Mouse (Mus musculus): ENCODE data around the gene Ttyh2. TPM values are rescaled to one million over a fixed set of nuclear protein-coding genes. Genes with fewer than 3 reads are reported as not detected.

Gene Ttyh2
- polyA plus RNA-seq, 1 experiment from 2014 or later = 20.0 TPM

- Histone ChIP-seq H3K36me3 (no peaks in the 10 kb centered on the region), H3K9ac (no peak overlapping the region), H3K4me3 (no peak overlapping the region), H3K4me1 (peaks cover 30% of the 10 kb centered on the region), H3K4me2 (replicated peaks) (no peak overlapping the region), H3K9me3 (no peaks in the 10 kb centered on the region), H3K27ac (no peak overlapping the region), H3K27me3 (no peaks in the 10 kb centered on the region)
- WGBS = 71% methylated on average over 20 of the region's 20 CpGs
- no peak for ATAC-seq (ENCODE audit: low FRiP score, low read depth)
Measured at GRCm38 (mm10) chr11:114683722-114684621, 8.7 kb downstream of the Ttyh2 start.

- ATAC-seq (ENCODE audit: low FRiP score, low read depth) = 0 out of 2 replicates have a peak, but pooled peaks have one; percentile 34
- H3K27me3 ChIP-seq = no peaks in the 10 kb centered on the region
- H3K4me3 ChIP-seq = no peak overlapping the region
- no peak overlapping the region for H3K4me2 ChIP-seq (replicated peaks)
- no peaks in the 10 kb centered on the region for H3K9me3 ChIP-seq
- H3K4me1 ChIP-seq = peaks cover 23% of the 10 kb centered on the region
- peaks cover 2% of the 10 kb centered on the region; the same call in 1 of the 2 replicates for H3K36me3 ChIP-seq
- 0 out of 2 replicates have a peak overlapping the region, but pooled peaks have one; percentile 19 for H3K9ac ChIP-seq
- WGBS = 56% methylated on average over 14 of the region's 14 CpGs
- no peak overlapping the region for H3K27ac ChIP-seq
Measured at GRCm38 (mm10) chr11:114684627-114685373, 9.6 kb downstream of the Ttyh2 start.

- 81% methylated on average over 9 of the region's 9 CpGs for WGBS
- H3K4me3 ChIP-seq = no peak overlapping the region
Measured at GRCm38 (mm10) chr11:114685526-114686040, 10.4 kb downstream of the Ttyh2 start.

GRCm38 (mm10) chr11:114686221-114686959 is 11.2 kb downstream of the Ttyh2 start:
- no peak for ATAC-seq (ENCODE audit: low FRiP score, low read depth)
- Histone ChIP-seq H3K4me2 (replicated peaks) (no peak overlapping the region), H3K36me3 (peaks cover 11% of the 10 kb centered on the region), H3K27ac (no peak overlapping the region), H3K4me3 (no peak overlapping the region), H3K9ac (no peak overlapping the region), H3K4me1 (peaks cover 19% of the 10 kb centered on the region), H3K9me3 (no peaks in the 10 kb centered on the region), H3K27me3 (no peaks in the 10 kb centered on the region)
- WGBS = 87% methylated on average over 16 of the region's 16 CpGs

More at GRCm38 (mm10) chr11:114685526-114686040, 10.4 kb downstream of the Ttyh2 start:
- no peak overlapping the region for H3K27ac ChIP-seq
- no peaks in the 10 kb centered on the region for H3K27me3 ChIP-seq
- no peak overlapping the region for H3K9ac ChIP-seq
- no peak for ATAC-seq (ENCODE audit: low FRiP score, low read depth)
- no peaks in the 10 kb centered on the region for H3K9me3 ChIP-seq
- H3K4me2 ChIP-seq (replicated peaks) = no peak overlapping the region
- peaks cover 19% of the 10 kb centered on the region for H3K4me1 ChIP-seq
- peaks cover 9% of the 10 kb centered on the region for H3K36me3 ChIP-seq

GRCm38 (mm10) chr11:114687574-114688188 is 12.4 kb downstream of the Ttyh2 start:
- Histone ChIP-seq H3K4me1 (peaks cover 19% of the 10 kb centered on the region), H3K4me3 (no peak overlapping the region), H3K27ac (peak overlapping the region; percentile 67), H3K4me2 (replicated peaks) (no peak overlapping the region), H3K9ac (no peak overlapping the region), H3K27me3 (no peaks in the 10 kb centered on the region), H3K36me3 (peaks cover 11% of the 10 kb centered on the region), H3K9me3 (no peaks in the 10 kb centered on the region)
- ATAC-seq (ENCODE audit: low FRiP score, low read depth) = no peak; the same call in 1 of the 2 replicates
- WGBS = 47% methylated on average over 10 of the region's 10 CpGs

- no peak for ATAC-seq (ENCODE audit: low FRiP score, low read depth)
- Histone ChIP-seq H3K27ac (no peak overlapping the region), H3K4me2 (replicated peaks) (no peak overlapping the region), H3K9ac (no peak overlapping the region), H3K27me3 (no peaks in the 10 kb centered on the region), H3K36me3 (peaks cover 11% of the 10 kb centered on the region), H3K9me3 (no peaks in the 10 kb centered on the region), H3K4me3 (no peak overlapping the region), H3K4me1 (peaks cover 19% of the 10 kb centered on the region)
- WGBS = 96% methylated on average over 2 of the region's 3 CpGs
Measured at GRCm38 (mm10) chr11:114688729-114689128, 13.5 kb downstream of the Ttyh2 start.

GRCm38 (mm10) chr11:114690192-114690591 is 15.0 kb downstream of the Ttyh2 start:
- Histone ChIP-seq H3K4me3 (no peak overlapping the region), H3K9ac (no peak overlapping the region), H3K36me3 (peaks cover 11% of the 10 kb centered on the region), H3K27me3 (no peaks in the 10 kb centered on the region), H3K4me1 (peaks cover 6% of the 10 kb centered on the region; the same call in 1 of the 2 replicates), H3K9me3 (no peaks in the 10 kb centered on the region), H3K4me2 (replicated peaks) (no peak overlapping the region), H3K27ac (no peak overlapping the region)
- 93% methylated on average over 15 of the region's 15 CpGs for WGBS
- ATAC-seq (ENCODE audit: low FRiP score, low read depth) = no peak

- WGBS = 49% methylated on average over 6 of the region's 6 CpGs
- Histone ChIP-seq H3K27me3 (no peaks in the 10 kb centered on the region), H3K4me1 (peaks cover 6% of the 10 kb centered on the region; the same call in 1 of the 2 replicates), H3K9me3 (no peaks in the 10 kb centered on the region), H3K9ac (no peak overlapping the region), H3K27ac (no peak overlapping the region), H3K4me3 (no peak overlapping the region), H3K36me3 (peaks cover 18% of the 10 kb centered on the region), H3K4me2 (replicated peaks) (no peak overlapping the region)
- no peak for ATAC-seq (ENCODE audit: low FRiP score, low read depth)
Measured at GRCm38 (mm10) chr11:114691454-114692182, 16.4 kb downstream of the Ttyh2 start.

- H3K27me3 ChIP-seq = no peaks in the 10 kb centered on the region
- peaks cover 5% of the 10 kb centered on the region; the same call in 1 of the 2 replicates for H3K4me1 ChIP-seq
- no peak overlapping the region for H3K9ac ChIP-seq
- no peak for ATAC-seq (ENCODE audit: low FRiP score, low read depth)
- H3K4me3 ChIP-seq = no peak overlapping the region
- peaks cover 24% of the 10 kb centered on the region for H3K36me3 ChIP-seq
- WGBS = 53% methylated on average over 7 of the region's 7 CpGs
- no peak overlapping the region for H3K27ac ChIP-seq
- H3K4me2 ChIP-seq (replicated peaks) = no peak overlapping the region
- no peaks in the 10 kb centered on the region for H3K9me3 ChIP-seq
Measured at GRCm38 (mm10) chr11:114692601-114693000, 17.4 kb downstream of the Ttyh2 start.

GRCm38 (mm10) chr11:114693456-114693855 is 18.2 kb downstream of the Ttyh2 start:
- no peak for ATAC-seq (ENCODE audit: low FRiP score, low read depth)
- H3K36me3 ChIP-seq = peaks cover 24% of the 10 kb centered on the region
- no peaks in the 10 kb centered on the region for H3K4me1 ChIP-seq
- no peak overlapping the region for H3K27ac ChIP-seq
- 82% methylated on average over 6 of the region's 6 CpGs for WGBS
- H3K27me3 ChIP-seq = no peaks in the 10 kb centered on the region
- no peak overlapping the region for H3K4me3 ChIP-seq
- no peak overlapping the region for H3K9ac ChIP-seq
- no peaks in the 10 kb centered on the region for H3K9me3 ChIP-seq
- H3K4me2 ChIP-seq (replicated peaks) = no peak overlapping the region

GRCm38 (mm10) chr11:114694451-114694850 is 19.2 kb downstream of the Ttyh2 start:
- Histone ChIP-seq H3K9me3 (no peaks in the 10 kb centered on the region), H3K4me1 (no peaks in the 10 kb centered on the region), H3K27me3 (no peaks in the 10 kb centered on the region), H3K4me2 (replicated peaks) (no peak overlapping the region), H3K36me3 (peaks cover 24% of the 10 kb centered on the region), H3K4me3 (no peak overlapping the region), H3K9ac (no peak overlapping the region), H3K27ac (no peak overlapping the region)
- no peak for ATAC-seq (ENCODE audit: low FRiP score, low read depth)
- WGBS = 78% methylated on average over 2 of the region's 2 CpGs

Measured in limb, embryonic 13.5 days (tissue).